Mouse (Mus musculus) bone marrow macrophage, adult 2 months (primary cell): ENCODE results near the gene Tbc1d13. TPM values are rescaled to one million over a fixed set of nuclear protein-coding genes. Genes with fewer than 3 reads are reported as not detected.
"Not testable (repeated sequence)": the region's sequence is repeated elsewhere in the genome, so short reads cannot be mapped to it uniquely, and the experiment has no call there.

Source experiments
- H3K27ac ChIP-seq: 2 replicates; pipeline ENCODE4 v1.5.1; 2012; ENCODE audit warnings: low read depth, low read length; ENCODE audit not compliant: insufficient read depth
- H3K4me1 ChIP-seq: 2 replicates; pipeline ENCODE4 v1.6.1; 2012; ENCODE audit warnings: low read length; ENCODE audit not compliant: control insufficient read depth, insufficient read depth
- H3K4me3 ChIP-seq: 2 replicates; pipeline ENCODE4 v1.5.1; 2012; ENCODE audit warnings: mild to moderate bottlenecking, low read length, moderate library complexity; ENCODE audit not compliant: insufficient read depth
- CTCF ChIP-seq: IDR thresholded peaks from 2 replicates; pipeline ENCODE4 v1.5.1; 2012; ENCODE audit warnings: low read depth, mild to moderate bottlenecking, low read length, moderate library complexity
- POLR2A ChIP-seq: IDR thresholded peaks from 2 replicates; pipeline ENCODE4 v1.6.1; 2012; ENCODE audit warnings: mild to moderate bottlenecking, low read depth, low read length, borderline replicate concordance
- polyA plus RNA-seq: library from polyadenylated mRNA; stranded (reverse); fragments of >200 nt; gene quantifications from 2 replicates; pipeline ENCODE4 v1.2.4, GENCODE M21; 2012; ENCODE audit not compliant: missing spikeins, insufficient read depth, insufficient read length

Tbc1d13 gene
- polyA plus RNA-seq, 1 experiment, result 107 TPM

- Histone ChIP-seq H3K27ac (no peak overlapping the region), H3K4me3 (no peak overlapping the region)
These were observed 42.4 kb downstream of the Tbc1d13 start for GRCm38 (mm10) chr2:30175897-30176296.

GRCm38 (mm10) chr2:30176561-30176960 is 43.0 kb downstream of the Tbc1d13 start:
- Histone ChIP-seq H3K27ac (no peak overlapping the region), H3K4me3 (no peak overlapping the region), H3K4me1 (peaks cover 9% of the 10 kb centered on the region)
- TF ChIP-seq CTCF, result no peak
- no peak for TF ChIP-seq POLR2A

More at GRCm38 (mm10) chr2:30175897-30176296, 42.4 kb downstream of the Tbc1d13 start:
- TF ChIP-seq CTCF, result no peak
- TF ChIP-seq POLR2A, result no peak
- peaks cover 9% of the 10 kb centered on the region for H3K4me1 ChIP-seq

GRCm38 (mm10) chr2:30177700-30178675 is 44.4 kb downstream of the Tbc1d13 start, which contains the start of gene Spout1:
Gene Spout1, minus strand, starts transcription at chr2:30178459.
- TF ChIP-seq CTCF (no peak), POLR2A (no peak)
- Histone ChIP-seq H3K27ac (peak within 1 kb of the TSS; percentile 21), H3K4me3 (peak within 1 kb of the TSS; percentile 79), H3K4me1 (peaks cover 6% of the 10 kb centered on the region)

- not testable (repeated sequence) for H3K27ac ChIP-seq, H3K4me1 ChIP-seq
- peak overlapping the region; percentile 30; the same call in 1 of the 2 replicates for H3K4me3 ChIP-seq
These were observed 45.2 kb downstream of the Tbc1d13 start for GRCm38 (mm10) chr2:30178711-30179110.

GRCm38 (mm10) chr2:30182424-30182823 is 48.9 kb downstream of the Tbc1d13 start:
- H3K27ac ChIP-seq, result no peak overlapping the region
- no peak overlapping the region for H3K4me3 ChIP-seq
- H3K4me1 ChIP-seq, result peaks cover 3% of the 10 kb centered on the region
- no peak for TF ChIP-seq CTCF
- no peak for TF ChIP-seq POLR2A

- TF ChIP-seq CTCF (no peak), POLR2A (no peak)
- Histone ChIP-seq H3K4me3 (no peak overlapping the region), H3K4me1 (peaks cover 3% of the 10 kb centered on the region), H3K27ac (no peak overlapping the region)
These were observed 50.2 kb downstream of the Tbc1d13 start for GRCm38 (mm10) chr2:30183721-30184120.

GRCm38 (mm10) chr2:30185276-30185675 is 51.7 kb downstream of the Tbc1d13 start:
- peaks cover 3% of the 10 kb centered on the region for H3K4me1 ChIP-seq
- H3K27ac ChIP-seq, result no peak overlapping the region
- H3K4me3 ChIP-seq, result no peak overlapping the region
- TF ChIP-seq CTCF (no peak), POLR2A (no peak)

GRCm38 (mm10) chr2:30185681-30186080 is 52.1 kb downstream of the Tbc1d13 start:
- H3K27ac ChIP-seq, result no peak overlapping the region

GRCm38 (mm10) chr2:30191790-30192580 is 58.4 kb downstream of the Tbc1d13 start:
- Histone ChIP-seq H3K4me1 (peaks cover 6% of the 10 kb centered on the region; the same call in 1 of the 2 replicates), H3K27ac (no peak overlapping the region), H3K4me3 (no peak overlapping the region)
- TF ChIP-seq CTCF (no peak), POLR2A (no peak)

More at GRCm38 (mm10) chr2:30185681-30186080, 52.1 kb downstream of the Tbc1d13 start:
- TF ChIP-seq CTCF (no peak), POLR2A (no peak)
- Histone ChIP-seq H3K4me1 (peaks cover 3% of the 10 kb centered on the region), H3K4me3 (no peak overlapping the region)
